Mouse (Mus musculus) bone marrow, adult 2 months (tissue): Measurements from ENCODE around the gene Cped1. TPM values are rescaled to one million over a fixed set of nuclear protein-coding genes. Genes with fewer than 3 reads are reported as not detected.

Source experiments
- H3K27ac ChIP-seq: fragments of 200-500 bp; 2 replicates; pipeline ENCODE4 v1.5.1; 2012; ENCODE audit warnings: low read depth, mild to moderate bottlenecking, control low read depth, inconsistent platforms, low read length; ENCODE audit not compliant: control insufficient read depth, poor library complexity, insufficient read depth
- H3K4me1 ChIP-seq: fragments of 200-500 bp; 2 replicates; pipeline ENCODE4 v1.6.1; 2011; ENCODE audit warnings: low read length; ENCODE audit not compliant: control insufficient read depth, insufficient read depth
- H3K4me3 ChIP-seq: fragments of 200-500 bp; replicated peaks from 2 replicates; pipeline ENCODE3; 2011; ENCODE audit warnings: mild to moderate bottlenecking, low read depth, low read length, control low read depth; ENCODE audit not compliant: control insufficient read depth
- CTCF ChIP-seq: fragments of 200-500 bp; IDR thresholded peaks from 2 replicates; pipeline ENCODE4 v1.5.1; 2011; ENCODE audit warnings: low read length, control low read depth; ENCODE audit not compliant: control insufficient read depth, insufficient read depth
- POLR2A ChIP-seq: fragments of 200-500 bp; IDR thresholded peaks from 2 replicates; pipeline ENCODE4 v1.6.1; 2011; ENCODE audit warnings: low read depth, mild to moderate bottlenecking, control low read depth, low read length, borderline replicate concordance; ENCODE audit not compliant: control insufficient read depth
- WGBS: fragments of 180-500 bp; shearing (Covaris S2); methylation state at CpG from one replicate; pipeline ENCODE4 v1.1.7; 2018; 5-methylcytosine and 5-hydroxymethylcytosine counted together
- polyA plus RNA-seq: library from polyadenylated mRNA; stranded (reverse); fragments of >200 nt; gene quantifications from 2 replicates; pipeline ENCODE4 v1.2.4, GENCODE M21; 2011; ENCODE audit warnings: low replicate concordance; ENCODE audit not compliant: missing spikeins, insufficient read depth, insufficient read length

The Cped1 gene
- polyA plus RNA-seq, 1 experiment: 5.3 TPM

GRCm38 (mm10) chr6:22086056-22086455 is 100.3 kb downstream of the Cped1 start:
- Histone ChIP-seq H3K27ac (no peak overlapping the region), H3K4me1 (no peaks in the 10 kb centered on the region), H3K4me3 (no peak overlapping the region)
- WGBS: 73% methylated on average over 5 of the region's 5 CpGs
- TF ChIP-seq POLR2A (no peak), CTCF (no peak)

- TF ChIP-seq POLR2A (no peak), CTCF (peak; percentile 55)
- 55% methylated on average over 17 of the region's 17 CpGs for WGBS
- Histone ChIP-seq H3K4me1 (no peaks in the 10 kb centered on the region), H3K27ac (no peak overlapping the region), H3K4me3 (no peak overlapping the region)
Observed at GRCm38 (mm10) chr6:22088346-22089064, 102.8 kb downstream of the Cped1 start.

GRCm38 (mm10) chr6:22091773-22092172 is 106.1 kb downstream of the Cped1 start:
- Histone ChIP-seq H3K27ac (no peak overlapping the region), H3K4me1 (no peaks in the 10 kb centered on the region), H3K4me3 (no peak overlapping the region)
- 71% methylated on average over 5 of the region's 5 CpGs for WGBS
- TF ChIP-seq POLR2A (no peak), CTCF (no peak)

- Histone ChIP-seq H3K27ac (no peak overlapping the region), H3K4me3 (no peak overlapping the region), H3K4me1 (no peaks in the 10 kb centered on the region)
- 85% methylated on average over 5 of the region's 5 CpGs for WGBS
- TF ChIP-seq CTCF (no peak), POLR2A (no peak)
Observed at GRCm38 (mm10) chr6:22093792-22094191, 108.1 kb downstream of the Cped1 start.

- no peak overlapping the region for H3K27ac ChIP-seq
- no peak overlapping the region for H3K4me3 ChIP-seq
- 32% methylated on average over 2 of the region's 2 CpGs for WGBS
- no peaks in the 10 kb centered on the region for H3K4me1 ChIP-seq
- TF ChIP-seq CTCF: no peak
- no peak for TF ChIP-seq POLR2A
Observed at GRCm38 (mm10) chr6:22097709-22098108, 112.0 kb downstream of the Cped1 start.

GRCm38 (mm10) chr6:22099832-22100231 is 114.1 kb downstream of the Cped1 start:
- H3K4me3 ChIP-seq: no peak overlapping the region
- H3K4me1 ChIP-seq: no peaks in the 10 kb centered on the region
- no peak for TF ChIP-seq CTCF
- no peak overlapping the region for H3K27ac ChIP-seq
- WGBS: 72% methylated on average over 5 of the region's 5 CpGs

GRCm38 (mm10) chr6:22101939-22102338 is 116.2 kb downstream of the Cped1 start:
- 71% methylated on average over 3 of the region's 3 CpGs for WGBS
- Histone ChIP-seq H3K27ac (no peak overlapping the region), H3K4me1 (no peaks in the 10 kb centered on the region), H3K4me3 (no peak overlapping the region)
- TF ChIP-seq POLR2A (no peak), CTCF (no peak)

GRCm38 (mm10) chr6:22102752-22103151 is 117.0 kb downstream of the Cped1 start:
- no peak for TF ChIP-seq CTCF
- H3K4me1 ChIP-seq: no peaks in the 10 kb centered on the region
- no peak overlapping the region for H3K4me3 ChIP-seq
- 80% methylated on average over 4 of the region's 4 CpGs for WGBS
- H3K27ac ChIP-seq: no peak overlapping the region

- 81% methylated on average over 3 of the region's 3 CpGs for WGBS
- no peak for TF ChIP-seq CTCF
- TF ChIP-seq POLR2A: no peak
- H3K27ac ChIP-seq: no peak overlapping the region
- H3K4me3 ChIP-seq: no peak overlapping the region
- no peaks in the 10 kb centered on the region for H3K4me1 ChIP-seq
Observed at GRCm38 (mm10) chr6:22103713-22104112, 118.0 kb downstream of the Cped1 start.
